Mouse (Mus musculus) hindbrain, embryonic 14.5 days (tissue): ENCODE data around the gene Slc38a10. TPM values are rescaled to one million over a fixed set of nuclear protein-coding genes. Genes with fewer than 3 reads are reported as not detected.

ENCODE experiments used
- ATAC-seq: fragments of 200-750 bp; cut with Nextera tagmentation; 2 replicates; pipeline ENCODE4 v1.8.0; 2017; ENCODE audit warnings: moderate number of reproducible peaks, mild to moderate bottlenecking, moderate TSS enrichment, moderate library complexity; ENCODE audit not compliant: low FRiP score
- DNase-seq: peaks from one replicate; pipeline ENCODE4 v3.0.0-alpha.2; 2015; ENCODE audit warnings: low spot score
- H3K27ac ChIP-seq: fragments of 300-500 bp; sonication (generic); 2 replicates; pipeline ENCODE4 v1.5.1; 2014; ENCODE audit warnings: mild to moderate bottlenecking, moderate library complexity
- H3K27me3 ChIP-seq: fragments of 300-500 bp; sonication (generic); 2 replicates; pipeline ENCODE4 v1.6.1; 2014; ENCODE audit warnings: mild to moderate bottlenecking, low read length, mixed read lengths; ENCODE audit not compliant: control insufficient read depth, insufficient read depth
- H3K36me3 ChIP-seq: fragments of 300-500 bp; sonication (generic); replicated peaks from 2 replicates; pipeline ENCODE4 v1.6.1; 2014; ENCODE audit not compliant: control insufficient read depth, insufficient read depth
- H3K4me1 ChIP-seq: fragments of 300-500 bp; sonication (generic); replicated peaks from 2 replicates; pipeline ENCODE4 v1.6.1; 2014; ENCODE audit warnings: antibody characterized with exemption, low read length, mixed read lengths; ENCODE audit not compliant: control insufficient read depth, insufficient read depth
- H3K4me2 ChIP-seq: fragments of 300-500 bp; sonication (generic); replicated peaks from 2 replicates; pipeline ENCODE4 v1.6.1; 2014; ENCODE audit warnings: mild to moderate bottlenecking, moderate library complexity
- H3K4me3 ChIP-seq: fragments of 300-500 bp; sonication (generic); replicated peaks from 2 replicates; pipeline ENCODE4 v1.5.1; 2014; ENCODE audit warnings: mild to moderate bottlenecking, low read length
- H3K9ac ChIP-seq: fragments of 300-500 bp; sonication (generic); 2 replicates; pipeline ENCODE4 v1.6.1; 2014
- H3K9me3 ChIP-seq: fragments of 300-500 bp; sonication (generic); 2 replicates; pipeline ENCODE4 v1.6.1; 2016; ENCODE audit warnings: low read length; ENCODE audit not compliant: control insufficient read depth
- WGBS: fragments of 180-500 bp; shearing (Covaris S2); extraction: QIAGEN DNeasy Blood & Tissue Kit; methylation state at CpG from one replicate; pipeline ENCODE4 v1.1.7; 2014; 5-methylcytosine and 5-hydroxymethylcytosine counted together
- polyA plus RNA-seq: library from polyadenylated mRNA; unstranded; fragments of >200 nt; fragmentation: Nextera tagmentation; extraction: Ambion mirVana; gene quantifications from 2 replicates; pipeline ENCODE4 v1.2.1, GENCODE M21; 2014

Gene Slc38a10
- polyA plus RNA-seq, 1 experiment from 2014 or later = 92.9 TPM

- Histone ChIP-seq H3K4me2 (no peak overlapping the region), H3K9me3 (no peaks in the 10 kb centered on the region), H3K36me3 (peaks cover 87% of the 10 kb centered on the region), H3K27ac (no peak overlapping the region), H3K4me3 (no peak overlapping the region), H3K27me3 (no peaks in the 10 kb centered on the region), H3K9ac (no peak overlapping the region), H3K4me1 (0 out of 2 replicates have a peak, but pooled peaks cover 4% of the 10 kb centered on the region)
- 82% methylated on average over 7 of the region's 7 CpGs for WGBS
- no peak for DNase-seq
- no peak for ATAC-seq
Observed at GRCm38 (mm10) chr11:120071731-120072320, 79.3 kb downstream of the Slc38a10 start.

- no peak overlapping the region for H3K27ac ChIP-seq
- no peak for ATAC-seq
Observed at GRCm38 (mm10) chr11:120071065-120071464, 80.1 kb downstream of the Slc38a10 start.

GRCm38 (mm10) chr11:120070286-120070930, 80.7 kb downstream of the Slc38a10 start:
- Histone ChIP-seq H3K4me1 (0 out of 2 replicates have a peak, but pooled peaks cover 4% of the 10 kb centered on the region), H3K36me3 (peaks cover 86% of the 10 kb centered on the region), H3K9me3 (no peaks in the 10 kb centered on the region), H3K27ac (no peak overlapping the region), H3K4me2 (no peak overlapping the region), H3K27me3 (no peaks in the 10 kb centered on the region), H3K4me3 (no peak overlapping the region), H3K9ac (no peak overlapping the region)
- DNase-seq = no peak
- ATAC-seq = no peak
- WGBS = 86% methylated on average over 27 of the region's 27 CpGs

More at GRCm38 (mm10) chr11:120071065-120071464, 80.1 kb downstream of the Slc38a10 start:
- Histone ChIP-seq H3K9me3 (no peaks in the 10 kb centered on the region), H3K4me1 (0 out of 2 replicates have a peak, but pooled peaks cover 4% of the 10 kb centered on the region), H3K4me2 (no peak overlapping the region), H3K9ac (no peak overlapping the region), H3K4me3 (no peak overlapping the region), H3K36me3 (peaks cover 86% of the 10 kb centered on the region), H3K27me3 (no peaks in the 10 kb centered on the region)
- no peak for DNase-seq
- WGBS = 21% methylated on average over 12 of the region's 12 CpGs

GRCm38 (mm10) chr11:120069261-120069660, 81.9 kb downstream of the Slc38a10 start:
- 0 out of 2 replicates have a peak, but pooled peaks cover 4% of the 10 kb centered on the region for H3K4me1 ChIP-seq
- no peak overlapping the region for H3K9ac ChIP-seq
- H3K27me3 ChIP-seq = no peaks in the 10 kb centered on the region
- H3K4me2 ChIP-seq = no peak overlapping the region
- ATAC-seq (no peak), DNase-seq (no peak)
- no peak overlapping the region for H3K27ac ChIP-seq
- WGBS = 32% methylated on average over 11 of the region's 11 CpGs
- no peaks in the 10 kb centered on the region for H3K9me3 ChIP-seq
- peaks cover 91% of the 10 kb centered on the region for H3K36me3 ChIP-seq
- H3K4me3 ChIP-seq = no peak overlapping the region

GRCm38 (mm10) chr11:120067834-120068233, 83.3 kb downstream of the Slc38a10 start:
- H3K4me2 ChIP-seq = no peak overlapping the region
- no peak overlapping the region for H3K27ac ChIP-seq
- 59% methylated on average over 17 of the region's 17 CpGs for WGBS
- H3K4me1 ChIP-seq = 0 out of 2 replicates have a peak, but pooled peaks cover 4% of the 10 kb centered on the region
- no peaks in the 10 kb centered on the region for H3K9me3 ChIP-seq
- DNase-seq = peak; percentile 29
- H3K9ac ChIP-seq = no peak overlapping the region
- ATAC-seq = no peak
- H3K36me3 ChIP-seq = peaks cover 93% of the 10 kb centered on the region
- H3K27me3 ChIP-seq = no peaks in the 10 kb centered on the region
- H3K4me3 ChIP-seq = no peak overlapping the region

- 32% methylated on average over 10 of the region's 10 CpGs for WGBS
- ATAC-seq (no peak), DNase-seq (peak; percentile 41)
- H3K9me3 ChIP-seq = no peaks in the 10 kb centered on the region
- H3K4me1 ChIP-seq = 0 out of 2 replicates have a peak, but pooled peaks cover 4% of the 10 kb centered on the region
- H3K4me2 ChIP-seq = no peak overlapping the region
- H3K4me3 ChIP-seq = no peak overlapping the region
- peaks cover 71% of the 10 kb centered on the region for H3K36me3 ChIP-seq
- no peaks in the 10 kb centered on the region for H3K27me3 ChIP-seq
- H3K9ac ChIP-seq = no peak overlapping the region
- H3K27ac ChIP-seq = no peak overlapping the region
Observed at GRCm38 (mm10) chr11:120065291-120065690, 85.9 kb downstream of the Slc38a10 start.

- Histone ChIP-seq H3K36me3 (peaks cover 64% of the 10 kb centered on the region), H3K4me2 (no peak overlapping the region)
Observed at GRCm38 (mm10) chr11:120064668-120065040, 86.5 kb downstream of the Slc38a10 start.

GRCm38 (mm10) chr11:120064006-120064667, 87.0 kb downstream of the Slc38a10 start:
- Histone ChIP-seq H3K27ac (no peak overlapping the region), H3K27me3 (no peaks in the 10 kb centered on the region), H3K4me3 (no peak overlapping the region), H3K4me1 (no peaks in the 10 kb centered on the region), H3K9me3 (no peaks in the 10 kb centered on the region), H3K9ac (no peak overlapping the region), H3K36me3 (peaks cover 60% of the 10 kb centered on the region), H3K4me2 (no peak overlapping the region)
- DNase-seq (no peak), ATAC-seq (no peak)
- WGBS = 83% methylated on average over 13 of the region's 13 CpGs

More at GRCm38 (mm10) chr11:120064668-120065040, 86.5 kb downstream of the Slc38a10 start:
- H3K9me3 ChIP-seq = no peaks in the 10 kb centered on the region
- DNase-seq (no peak), ATAC-seq (no peak)
- 86% methylated on average over 11 of the region's 11 CpGs for WGBS
- no peak overlapping the region for H3K9ac ChIP-seq
- no peak overlapping the region; the same call in 1 of the 2 replicates for H3K27ac ChIP-seq
- 0 out of 2 replicates have a peak, but pooled peaks cover 4% of the 10 kb centered on the region for H3K4me1 ChIP-seq
- H3K27me3 ChIP-seq = no peaks in the 10 kb centered on the region
- no peak overlapping the region for H3K4me3 ChIP-seq

- H3K9me3 ChIP-seq = no peaks in the 10 kb centered on the region
- no peak overlapping the region for H3K4me2 ChIP-seq
- DNase-seq = no peak
- no peak overlapping the region for H3K27ac ChIP-seq
- 80% methylated on average over 5 of the region's 5 CpGs for WGBS
- no peaks in the 10 kb centered on the region for H3K4me1 ChIP-seq
- H3K9ac ChIP-seq = no peak overlapping the region
- no peak for ATAC-seq
- H3K27me3 ChIP-seq = no peaks in the 10 kb centered on the region
- no peak overlapping the region for H3K4me3 ChIP-seq
- peaks cover 53% of the 10 kb centered on the region for H3K36me3 ChIP-seq
Observed at GRCm38 (mm10) chr11:120063326-120063725, 87.8 kb downstream of the Slc38a10 start.
